Mouse (Mus musculus) stomach, embryonic 16.5 days (tissue): ENCODE data around the gene Blm. TPM values are rescaled to one million over a fixed set of nuclear protein-coding genes. Genes with fewer than 3 reads are reported as not detected.

Experiments used
- ATAC-seq: fragments of 200-750 bp; cut with Nextera tagmentation; 2 replicates; pipeline ENCODE4 v1.8.0; 2017; ENCODE audit warnings: moderate number of reproducible peaks, moderate TSS enrichment; ENCODE audit not compliant: insufficient read depth, low FRiP score
- H3K27ac ChIP-seq: fragments of 300-500 bp; sonication (generic); 2 replicates; pipeline ENCODE4 v1.5.1; 2014; ENCODE audit warnings: low read length
- H3K27me3 ChIP-seq: fragments of 300-500 bp; sonication (generic); 2 replicates; pipeline ENCODE4 v1.6.1; 2014; ENCODE audit warnings: low read length, control low read depth, mixed read lengths; ENCODE audit not compliant: control insufficient read depth, insufficient read depth
- H3K36me3 ChIP-seq: fragments of 300-500 bp; sonication (generic); 2 replicates; pipeline ENCODE4 v1.6.1; 2014; ENCODE audit warnings: low read length; ENCODE audit not compliant: control insufficient read depth, insufficient read depth
- H3K4me1 ChIP-seq: fragments of 300-500 bp; sonication (generic); 2 replicates; pipeline ENCODE4 v1.6.1; 2014; ENCODE audit warnings: low read length, control low read depth, mixed read lengths; ENCODE audit not compliant: control insufficient read depth, insufficient read depth
- H3K4me2 ChIP-seq: fragments of 300-500 bp; sonication (generic); 2 replicates; pipeline ENCODE4 v1.6.1; 2014; ENCODE audit warnings: low read depth, low read length, mixed read lengths
- H3K4me3 ChIP-seq: fragments of 300-500 bp; sonication (generic); replicated peaks from 2 replicates; pipeline ENCODE4 v1.5.1; 2014; ENCODE audit warnings: mild to moderate bottlenecking, low read length
- H3K9ac ChIP-seq: fragments of 300-500 bp; sonication (generic); 2 replicates; pipeline ENCODE4 v1.6.1; 2014; ENCODE audit warnings: low read length
- H3K9me3 ChIP-seq: fragments of 300-500 bp; sonication (generic); replicated peaks from 2 replicates; pipeline ENCODE4 v1.6.1; 2016; ENCODE audit warnings: low read length, control low read depth; ENCODE audit not compliant: control insufficient read depth
- WGBS: fragments of 180-500 bp; shearing (Covaris S2); extraction: QIAGEN DNeasy Blood & Tissue Kit; methylation state at CpG from one replicate; pipeline ENCODE4 v1.1.7; 2014; 5-methylcytosine and 5-hydroxymethylcytosine counted together
- polyA plus RNA-seq: library from polyadenylated mRNA; unstranded; fragments of >200 nt; fragmentation: Nextera tagmentation; extraction: Ambion mirVana; gene quantifications from 2 replicates; pipeline ENCODE4 v1.2.1, GENCODE M21; 2015

Gene Blm
- polyA plus RNA-seq, 1 experiment from 2014 or later: 13.2 TPM

- peaks cover 13% of the 10 kb centered on the region for H3K36me3 ChIP-seq
- no peak for ATAC-seq
Measured at GRCm38 (mm10) chr7:80504920-80505319, 30.0 kb downstream of the Blm start.

GRCm38 (mm10) chr7:80501006-80501405, 33.9 kb downstream of the Blm start:
- no peak overlapping the region for H3K4me3 ChIP-seq
- no peaks in the 10 kb centered on the region for H3K4me1 ChIP-seq
- no peaks in the 10 kb centered on the region for H3K27me3 ChIP-seq
- no peak for ATAC-seq
- peaks cover 9% of the 10 kb centered on the region for H3K36me3 ChIP-seq
- no peak overlapping the region for H3K27ac ChIP-seq
- 75% methylated on average over 7 of the region's 7 CpGs for WGBS
- no peaks in the 10 kb centered on the region for H3K9me3 ChIP-seq
- no peak overlapping the region for H3K4me2 ChIP-seq
- no peak overlapping the region for H3K9ac ChIP-seq

More at GRCm38 (mm10) chr7:80504920-80505319, 30.0 kb downstream of the Blm start:
- H3K27ac ChIP-seq: no peak overlapping the region
- H3K27me3 ChIP-seq: no peaks in the 10 kb centered on the region
- H3K4me2 ChIP-seq: no peak overlapping the region
- WGBS: 88% methylated on average over 3 of the region's 3 CpGs
- no peaks in the 10 kb centered on the region for H3K9me3 ChIP-seq
- no peaks in the 10 kb centered on the region for H3K4me1 ChIP-seq
- H3K4me3 ChIP-seq: no peak overlapping the region
- no peak overlapping the region for H3K9ac ChIP-seq

- H3K36me3 ChIP-seq: peaks cover 9% of the 10 kb centered on the region
- H3K27me3 ChIP-seq: no peaks in the 10 kb centered on the region
- H3K4me3 ChIP-seq: no peak overlapping the region
- no peak overlapping the region for H3K27ac ChIP-seq
- H3K4me2 ChIP-seq: no peak overlapping the region
- no peaks in the 10 kb centered on the region for H3K9me3 ChIP-seq
- ATAC-seq: no peak
- no peak overlapping the region for H3K9ac ChIP-seq
- H3K4me1 ChIP-seq: no peaks in the 10 kb centered on the region
Measured at GRCm38 (mm10) chr7:80500099-80500498, 34.8 kb downstream of the Blm start.

- peaks cover 9% of the 10 kb centered on the region for H3K36me3 ChIP-seq
- no peak overlapping the region for H3K9ac ChIP-seq
- H3K9me3 ChIP-seq: no peaks in the 10 kb centered on the region
- H3K27ac ChIP-seq: no peak overlapping the region
- H3K4me2 ChIP-seq: no peak overlapping the region
- WGBS: 80% methylated on average over 9 of the region's 9 CpGs
- H3K4me3 ChIP-seq: no peak overlapping the region
- no peaks in the 10 kb centered on the region for H3K27me3 ChIP-seq
- no peak for ATAC-seq
- H3K4me1 ChIP-seq: no peaks in the 10 kb centered on the region
Measured at GRCm38 (mm10) chr7:80499190-80499962, 35.5 kb downstream of the Blm start.

GRCm38 (mm10) chr7:80496656-80497055, 38.3 kb downstream of the Blm start:
- Histone ChIP-seq H3K4me2 (no peak overlapping the region), H3K27me3 (no peaks in the 10 kb centered on the region), H3K9ac (no peak overlapping the region), H3K36me3 (0 out of 2 replicates have a peak, but pooled peaks cover 3% of the 10 kb centered on the region), H3K9me3 (no peaks in the 10 kb centered on the region), H3K27ac (no peak overlapping the region), H3K4me3 (no peak overlapping the region), H3K4me1 (no peaks in the 10 kb centered on the region)
- ATAC-seq: no peak
- WGBS: 74% methylated on average over 3 of the region's 3 CpGs

GRCm38 (mm10) chr7:80495210-80495609, 39.7 kb downstream of the Blm start:
- no peak for ATAC-seq
- H3K4me3 ChIP-seq: no peak overlapping the region
- 68% methylated on average over 6 of the region's 6 CpGs for WGBS
- no peak overlapping the region for H3K4me2 ChIP-seq
- H3K27ac ChIP-seq: no peak overlapping the region
- no peak overlapping the region for H3K9ac ChIP-seq
- H3K9me3 ChIP-seq: no peaks in the 10 kb centered on the region
- H3K27me3 ChIP-seq: no peaks in the 10 kb centered on the region
- H3K36me3 ChIP-seq: 0 out of 2 replicates have a peak, but pooled peaks cover 3% of the 10 kb centered on the region
- no peaks in the 10 kb centered on the region for H3K4me1 ChIP-seq

- WGBS: 89% methylated on average over 3 of the region's 3 CpGs
- no peak for ATAC-seq
- H3K36me3 ChIP-seq: 0 out of 2 replicates have a peak, but pooled peaks cover 3% of the 10 kb centered on the region
Measured at GRCm38 (mm10) chr7:80491995-80492394, 42.9 kb downstream of the Blm start.

GRCm38 (mm10) chr7:80491086-80491485, 43.8 kb downstream of the Blm start:
- Histone ChIP-seq H3K36me3 (0 out of 2 replicates have a peak, but pooled peaks cover 3% of the 10 kb centered on the region), H3K9me3 (no peaks in the 10 kb centered on the region), H3K4me2 (no peak overlapping the region), H3K27me3 (no peaks in the 10 kb centered on the region), H3K4me3 (no peak overlapping the region), H3K27ac (no peak overlapping the region), H3K4me1 (no peaks in the 10 kb centered on the region), H3K9ac (no peak overlapping the region)
- ATAC-seq: no peak
- WGBS: 81% methylated on average over 3 of the region's 3 CpGs

More at GRCm38 (mm10) chr7:80491995-80492394, 42.9 kb downstream of the Blm start:
- no peaks in the 10 kb centered on the region for H3K9me3 ChIP-seq
- H3K9ac ChIP-seq: no peak overlapping the region
- H3K27ac ChIP-seq: no peak overlapping the region
- H3K4me2 ChIP-seq: no peak overlapping the region
- H3K27me3 ChIP-seq: no peaks in the 10 kb centered on the region
- no peak overlapping the region for H3K4me3 ChIP-seq
- no peaks in the 10 kb centered on the region for H3K4me1 ChIP-seq

GRCm38 (mm10) chr7:80490351-80490750, 44.6 kb downstream of the Blm start:
- H3K4me1 ChIP-seq: no peaks in the 10 kb centered on the region
- no peak for ATAC-seq
- 98% methylated on average over 2 of the region's 2 CpGs for WGBS

More at GRCm38 (mm10) chr7:80490351-80490750, 44.6 kb downstream of the Blm start:
- Histone ChIP-seq H3K36me3 (0 out of 2 replicates have a peak, but pooled peaks cover 3% of the 10 kb centered on the region), H3K27ac (no peak overlapping the region), H3K27me3 (no peaks in the 10 kb centered on the region), H3K9me3 (no peaks in the 10 kb centered on the region), H3K9ac (no peak overlapping the region), H3K4me2 (no peak overlapping the region), H3K4me3 (no peak overlapping the region)
